Comparison of ENCODE assay signal across 8 mouse cellular contexts in the genomic region with DNA sequence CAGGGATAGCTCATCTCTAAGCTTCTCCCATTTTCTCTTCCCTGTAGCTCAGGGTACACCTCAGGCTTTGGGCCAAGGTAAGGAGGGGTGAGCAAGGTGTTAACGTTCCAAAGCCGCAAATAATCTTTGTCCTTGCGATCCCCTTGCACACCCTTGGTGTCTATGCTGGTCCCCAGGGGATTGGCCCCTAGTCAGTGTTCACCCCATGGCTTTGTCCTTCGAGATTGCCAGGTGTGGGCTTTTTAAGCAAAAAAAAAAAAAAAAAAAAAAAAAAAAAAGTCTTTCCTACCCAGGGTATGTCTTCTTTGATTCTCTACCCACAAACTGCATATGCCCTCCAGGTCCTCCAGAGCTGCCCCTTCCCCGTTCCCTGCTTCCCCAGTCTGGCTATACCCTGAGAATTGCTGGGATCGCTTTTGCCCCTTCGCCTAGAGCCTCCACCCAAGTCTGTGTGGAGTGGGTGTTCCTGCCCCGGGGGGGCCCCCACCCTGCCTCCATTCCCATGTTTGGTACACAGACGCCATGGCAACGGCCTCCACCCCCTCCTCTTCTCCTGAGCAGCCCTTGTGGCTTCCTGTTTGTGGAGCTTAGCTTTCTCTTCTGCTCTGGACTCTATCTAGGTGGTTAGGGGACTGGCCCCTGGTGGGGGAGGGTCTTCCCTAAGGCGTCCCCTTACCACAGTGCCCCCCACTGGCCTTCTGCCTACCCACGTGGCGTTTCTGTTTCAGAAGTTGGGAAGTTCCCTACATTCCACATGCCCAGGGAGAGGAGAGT. TPM values are rescaled to one million over a fixed set of nuclear protein-coding genes. Genes with fewer than 3 reads are reported as not detected.
A peak's percentile ranks its signal among the peaks of the same experiment; 100 is the strongest.
DNase-seq lines count a peak whose midpoint lies in the region; ATAC-seq and TF ChIP-seq lines count a peak whose summit lies in the region.

No protein-coding gene starts in this region.

- no peak overlapping the region for H3K27ac ChIP-seq in hindbrain, embryonic 14.5 days
- peak overlapping the region; percentile 50 for H3K27ac ChIP-seq in liver, adult 2 months (replicated peaks; ENCODE audit: insufficient read depth, low read depth, low read length)
- no peak overlapping the region for H3K27ac ChIP-seq in midbrain, postnatal 0 days (ENCODE audit: low read depth, low read length)

- peaks cover 66% of the 10 kb centered on the region for H3K79me2 ChIP-seq in C2C12 (ENCODE audit: control insufficient read depth, insufficient read depth)
- no peaks in the 10 kb centered on the region for H3K79me2 ChIP-seq in liver, adult 2 months (ENCODE audit: control insufficient read depth, insufficient read depth, low read length)

- TF ChIP-seq CTCF in C2C12 (IDR thresholded peaks at IDR 0.05; ENCODE audit: control insufficient read depth, insufficient read depth, insufficient read length), result no peak
- no peak for TF ChIP-seq CTCF in liver, adult 2 months (IDR thresholded peaks at IDR 0.05; ENCODE audit: low read depth, low read length)
- TF ChIP-seq CTCF in midbrain, postnatal 0 days (IDR thresholded peaks at IDR 0.05), result peak; percentile 17

- ATAC-seq in hindbrain, embryonic 14.5 days (ENCODE audit: low FRiP score), result peak; percentile 4; the same call in 1 of the 2 replicates
- 0 out of 2 replicates have a peak, but pooled peaks have one; percentile 9 for ATAC-seq in midbrain, postnatal 0 days (ENCODE audit: low FRiP score)

- peaks cover 49% of the 10 kb centered on the region for H3K79me3 ChIP-seq in C2C12 (ENCODE audit: low read depth)

- no peaks in the 10 kb centered on the region for H3K27me3 ChIP-seq in C2C12 (ENCODE audit: control insufficient read depth, insufficient read depth, insufficient read length)
- peaks cover 37% of the 10 kb centered on the region for H3K27me3 ChIP-seq in hindbrain, embryonic 14.5 days (ENCODE audit: control insufficient read depth, insufficient read depth, low read length)
- no peaks in the 10 kb centered on the region for H3K27me3 ChIP-seq in liver, adult 2 months (ENCODE audit: control insufficient read depth, insufficient read depth, low read length)
- H3K27me3 ChIP-seq in midbrain, postnatal 0 days (ENCODE audit: insufficient read depth, low read length), result peaks cover 12% of the 10 kb centered on the region; the same call in 1 of the 2 replicates

- peak; percentile 72 for DNase-seq in adrenal gland, adult 2 months
- peak; percentile 76 for DNase-seq in gastrocnemius, adult 18-20 months (ENCODE audit: low spot score)
- DNase-seq in hindbrain, embryonic 14.5 days (ENCODE audit: low spot score), result no peak
- no peak for DNase-seq in liver, adult 2 months (ENCODE audit: extremely low read depth, low read depth, low spot score)
- DNase-seq in midbrain, postnatal 0 days (ENCODE audit: low spot score), result no peak
- peak; percentile 57 for DNase-seq in thymus, postnatal 0 days (ENCODE audit: low spot score)
- no peak for DNase-seq in right cerebral cortex, postnatal 10 days (ENCODE audit: low spot score in 2 of 2)

- peak overlapping the region; percentile 51 for H3K4me2 ChIP-seq in hindbrain, embryonic 14.5 days (replicated peaks)
- H3K4me2 ChIP-seq in midbrain, postnatal 0 days (ENCODE audit: low read depth, low read length, poor library complexity, severe bottlenecking), result peak overlapping the region; percentile 52

- peak overlapping the region; percentile 94 for H3K4me3 ChIP-seq in C2C12 (ENCODE audit: insufficient read depth, poor library complexity, severe bottlenecking)
- peak overlapping the region; percentile 35 for H3K4me3 ChIP-seq in hindbrain, embryonic 14.5 days (replicated peaks; ENCODE audit: low read length)
- peak overlapping the region; percentile 86 for H3K4me3 ChIP-seq in liver, adult 2 months (ENCODE audit: insufficient read depth, low read depth, low read length)
- peak overlapping the region; percentile 39; the same call in 1 of the 2 replicates for H3K4me3 ChIP-seq in midbrain, postnatal 0 days (ENCODE audit: low read depth, low read length)

- peak overlapping the region; percentile 46; the same call in 1 of the 2 replicates for H3K9ac ChIP-seq in hindbrain, embryonic 14.5 days
- peak overlapping the region; percentile 58 for H3K9ac ChIP-seq in liver, adult 2 months (ENCODE audit: low read depth, low read length)
- H3K9ac ChIP-seq in midbrain, postnatal 0 days (replicated peaks; ENCODE audit: low read length, poor library complexity, severe bottlenecking), result no peak overlapping the region

- H3K9me3 ChIP-seq in hindbrain, embryonic 14.5 days (ENCODE audit: control insufficient read depth, low read length), result no peaks in the 10 kb centered on the region
- no peaks in the 10 kb centered on the region for H3K9me3 ChIP-seq in midbrain, postnatal 0 days (ENCODE audit: low read length)

- peak overlapping the region; percentile 60 for H3ac ChIP-seq in C2C12 (ENCODE audit: control insufficient read depth, insufficient read length, low read depth)

- peaks cover 38% of the 10 kb centered on the region for H3K4me1 ChIP-seq in hindbrain, embryonic 14.5 days (replicated peaks; ENCODE audit: control insufficient read depth, insufficient read depth, low read length)
- peaks cover 8% of the 10 kb centered on the region for H3K4me1 ChIP-seq in liver, adult 2 months (ENCODE audit: control insufficient read depth, insufficient read depth, low read length)
- H3K4me1 ChIP-seq in midbrain, postnatal 0 days (ENCODE audit: insufficient read depth, low read length), result peaks cover 5% of the 10 kb centered on the region; the same call in 1 of the 2 replicates

- WGBS in hindbrain, embryonic 14.5 days, result 27% methylated on average over 13 of the region's 13 CpGs
- WGBS in liver, adult 2 months, result 26% methylated on average over 13 of the region's 13 CpGs
- 37% methylated on average over 13 of the region's 13 CpGs for WGBS in midbrain, postnatal 0 days

- no peak for TF ChIP-seq POLR2A in liver, adult 2 months (IDR thresholded peaks at IDR 0.05; ENCODE audit: extremely low read depth, insufficient read depth, low read length)

- peaks cover 26% of the 10 kb centered on the region for H3K36me3 ChIP-seq in C2C12 (ENCODE audit: control insufficient read depth, insufficient read depth)
- H3K36me3 ChIP-seq in hindbrain, embryonic 14.5 days (replicated peaks; ENCODE audit: control insufficient read depth, insufficient read depth), result peaks cover 23% of the 10 kb centered on the region
- no peaks in the 10 kb centered on the region for H3K36me3 ChIP-seq in liver, adult 2 months (ENCODE audit: control insufficient read depth, insufficient read depth, low read length)
- peaks cover 3% of the 10 kb centered on the region; the same call in 1 of the 2 replicates for H3K36me3 ChIP-seq in midbrain, postnatal 0 days (ENCODE audit: insufficient read depth, low read length)

RNA-seq across cellular contexts. Expression of a gene that starts 1.7 kb away (rescaled TPM):
- 771 TPM for polyA plus RNA-seq in C2C12 (2012; fragmentation: generic; extraction: Trizol)
- 100 to 1,000 TPM in 1 of 2 experiments, 10 to 100 TPM in 1; 60.9 to 108 TPM for total RNA-seq in adrenal gland, adult 2 months (2021)
- 89.5 and 121 TPM in 2 replicates for polyA plus RNA-seq in adrenal gland, adult 2 months (2012; rRNA removed)
- total RNA-seq in gastrocnemius, adult 18-20 months (2021), result 10 to 100 TPM; 14.0 to 28.7 TPM
- 53.0 and 62.6 TPM in 2 replicates for polyA plus RNA-seq in hindbrain, embryonic 14.5 days (2014; fragmentation: Nextera tagmentation; extraction: Ambion mirVana)
- total RNA-seq in liver, adult 2 months (2014; rRNA removed), result 14.9 and 18.7 TPM in 2 replicates
- polyA plus RNA-seq in liver, adult 2 months (2012; rRNA removed), result 22.3 and 25.6 TPM in 2 replicates
- total RNA-seq in midbrain, postnatal 0 days (2014; rRNA removed), result 36.3 and 41.6 TPM in 2 replicates
- polyA plus RNA-seq in midbrain, postnatal 0 days (2015; fragmentation: Nextera tagmentation; extraction: Ambion mirVana), result 36.7 and 41.8 TPM in 2 replicates
- polyA plus RNA-seq in thymus, postnatal 0 days (2015; fragmentation: Nextera tagmentation; extraction: Ambion mirVana), result 151 and 180 TPM in 2 replicates

RNA-seq across cellular contexts. Expression of a gene that starts 19.0 kb away (rescaled TPM):
- not detected for polyA plus RNA-seq in C2C12 (2012; fragmentation: generic; extraction: Trizol)
- under 1 TPM; 0.31 to 0.37 TPM for total RNA-seq in adrenal gland, adult 2 months (2021)
- 0.15 TPM in 1 of 2 replicates, not detected in the other for polyA plus RNA-seq in adrenal gland, adult 2 months (2012; rRNA removed)
- under 1 TPM in 1 of 2 experiments, not detected in 1; 0.47 TPM for total RNA-seq in gastrocnemius, adult 18-20 months (2021)
- 3.7 and 5.5 TPM in 2 replicates for polyA plus RNA-seq in hindbrain, embryonic 14.5 days (2014; fragmentation: Nextera tagmentation; extraction: Ambion mirVana)
- total RNA-seq in liver, adult 2 months (2014; rRNA removed), result 0.09 and 0.13 TPM in 2 replicates
- polyA plus RNA-seq in liver, adult 2 months (2012; rRNA removed), result 0.39 TPM in 1 of 2 replicates, not detected in the other
- 3.1 and 6.3 TPM in 2 replicates for total RNA-seq in midbrain, postnatal 0 days (2014; rRNA removed)
- 3.9 and 5.4 TPM in 2 replicates for polyA plus RNA-seq in midbrain, postnatal 0 days (2015; fragmentation: Nextera tagmentation; extraction: Ambion mirVana)
- polyA plus RNA-seq in thymus, postnatal 0 days (2015; fragmentation: Nextera tagmentation; extraction: Ambion mirVana), result 1.6 and 1.9 TPM in 2 replicates

RNA-seq across cellular contexts. Expression of a gene that starts 20.0 kb away (rescaled TPM):
- polyA plus RNA-seq in C2C12 (2012; fragmentation: generic; extraction: Trizol), result 4.1 TPM
- total RNA-seq in adrenal gland, adult 2 months (2021), result 1 to 10 TPM in 1 of 2 experiments, under 1 TPM in 1; 0.78 to 3.8 TPM
- 7.4 and 7.9 TPM in 2 replicates for polyA plus RNA-seq in adrenal gland, adult 2 months (2012; rRNA removed)
- total RNA-seq in gastrocnemius, adult 18-20 months (2021), result under 1 TPM in 1 of 2 experiments, not detected in 1; 0.19 TPM
- polyA plus RNA-seq in hindbrain, embryonic 14.5 days (2014; fragmentation: Nextera tagmentation; extraction: Ambion mirVana), result 27.6 and 28.5 TPM in 2 replicates
- total RNA-seq in liver, adult 2 months (2014; rRNA removed), result 0.27 and 0.28 TPM in 2 replicates
- polyA plus RNA-seq in liver, adult 2 months (2012; rRNA removed), result 0.55 and 0.80 TPM in 2 replicates
- total RNA-seq in midbrain, postnatal 0 days (2014; rRNA removed), result 40.6 and 53.9 TPM in 2 replicates
- polyA plus RNA-seq in midbrain, postnatal 0 days (2015; fragmentation: Nextera tagmentation; extraction: Ambion mirVana), result 25.0 and 29.0 TPM in 2 replicates
- 2.4 and 2.5 TPM in 2 replicates for polyA plus RNA-seq in thymus, postnatal 0 days (2015; fragmentation: Nextera tagmentation; extraction: Ambion mirVana)

RNA-seq across cellular contexts. Expression of a gene that starts 26.4 kb away (rescaled TPM):
- 0.19 TPM for polyA plus RNA-seq in C2C12 (2012; fragmentation: generic; extraction: Trizol)
- total RNA-seq in adrenal gland, adult 2 months (2021), result 1 to 10 TPM; 3.2 to 7.9 TPM
- polyA plus RNA-seq in adrenal gland, adult 2 months (2012; rRNA removed), result 4.5 and 4.9 TPM in 2 replicates
- total RNA-seq in gastrocnemius, adult 18-20 months (2021), result under 1 TPM; 0.28 to 0.30 TPM
- polyA plus RNA-seq in hindbrain, embryonic 14.5 days (2014; fragmentation: Nextera tagmentation; extraction: Ambion mirVana), result 0.15 and 0.26 TPM in 2 replicates
- 0.87 and 0.92 TPM in 2 replicates for total RNA-seq in liver, adult 2 months (2014; rRNA removed)
- 0.17 and 0.53 TPM in 2 replicates for polyA plus RNA-seq in liver, adult 2 months (2012; rRNA removed)
- 0.19 and 0.38 TPM in 2 replicates for total RNA-seq in midbrain, postnatal 0 days (2014; rRNA removed)
- polyA plus RNA-seq in midbrain, postnatal 0 days (2015; fragmentation: Nextera tagmentation; extraction: Ambion mirVana), result 0.20 and 0.29 TPM in 2 replicates
- polyA plus RNA-seq in thymus, postnatal 0 days (2015; fragmentation: Nextera tagmentation; extraction: Ambion mirVana), result 1.2 and 1.4 TPM in 2 replicates

RNA-seq across cellular contexts. Expression of a gene that starts 54.2 kb away (rescaled TPM):
- polyA plus RNA-seq in C2C12 (2012; fragmentation: generic; extraction: Trizol), result not detected
- total RNA-seq in adrenal gland, adult 2 months (2021), result under 1 TPM; 0.24 to 0.61 TPM
- polyA plus RNA-seq in adrenal gland, adult 2 months (2012; rRNA removed), result 1.6 and 2.1 TPM in 2 replicates
- not detected for total RNA-seq in gastrocnemius, adult 18-20 months (2021)
- polyA plus RNA-seq in hindbrain, embryonic 14.5 days (2014; fragmentation: Nextera tagmentation; extraction: Ambion mirVana), result 0.75 and 0.90 TPM in 2 replicates
- 0.07 TPM in 1 of 2 replicates, not detected in the other for total RNA-seq in liver, adult 2 months (2014; rRNA removed)
- polyA plus RNA-seq in liver, adult 2 months (2012; rRNA removed), result not detected in 2 replicates
- total RNA-seq in midbrain, postnatal 0 days (2014; rRNA removed), result 0.11 and 2.3 TPM in 2 replicates
- 1.3 and 2.5 TPM in 2 replicates for polyA plus RNA-seq in midbrain, postnatal 0 days (2015; fragmentation: Nextera tagmentation; extraction: Ambion mirVana)
- 2.4 and 3.2 TPM in 2 replicates for polyA plus RNA-seq in thymus, postnatal 0 days (2015; fragmentation: Nextera tagmentation; extraction: Ambion mirVana)

Comparison
In these comparisons a context has a peak if more than half of its experiments do, and no peak if none do; other contexts are left out.
1. H3K4me3 ChIP-seq: peak in every context shown above with its lines; median percentile 94 in C2C12; 86 in liver, adult 2 months; 39 in midbrain, postnatal 0 days; 35 in hindbrain, embryonic 14.5 days.
2. DNase-seq: peak in adrenal gland, adult 2 months (single experiment), gastrocnemius, adult 18-20 months (single experiment) and thymus, postnatal 0 days (single experiment); none in hindbrain, embryonic 14.5 days (single experiment), liver, adult 2 months (single experiment), midbrain, postnatal 0 days (single experiment) and right cerebral cortex, postnatal 10 days (0 of 2).